Mouse (Mus musculus) left cerebral cortex, adult 11 months (tissue): ENCODE results near the gene 1600002K03Rik.
A peak's percentile ranks its signal among the peaks of the same experiment; 100 is the strongest.

Experiments
- DNase-seq: peaks from one replicate; pipeline ENCODE4 v3.0.0; 2022; ENCODE audit warnings: low spot score

Gene 1600002K03Rik

GRCm38 (mm10) chr10:80172527-80173292 lies at the start of gene 1600002K03Rik:
Gene 1600002K03Rik (plus strand): TSS chr10:80172944.
- peak; percentile 89 for DNase-seq

GRCm38 (mm10) chr10:80123932-80124562 lies 48.7 kb upstream of the 1600002K03Rik start:
- no peak for DNase-seq

GRCm38 (mm10) chr10:80127920-80128319 lies 44.8 kb upstream of the 1600002K03Rik start:
- DNase-seq = no peak

- no peak for DNase-seq
These were observed 42.9 kb upstream of the 1600002K03Rik start for GRCm38 (mm10) chr10:80129846-80130245.

- no peak for DNase-seq
These were observed 42.2 kb upstream of the 1600002K03Rik start for GRCm38 (mm10) chr10:80130403-80131031.

- DNase-seq = no peak
These were observed 41.3 kb upstream of the 1600002K03Rik start for GRCm38 (mm10) chr10:80131316-80131951.

GRCm38 (mm10) chr10:80131952-80132350 lies 40.8 kb upstream of the 1600002K03Rik start:
- no peak for DNase-seq

GRCm38 (mm10) chr10:80133226-80133849 lies 39.4 kb upstream of the 1600002K03Rik start:
- DNase-seq = no peak

- DNase-seq = no peak
These were observed 38.3 kb upstream of the 1600002K03Rik start for GRCm38 (mm10) chr10:80134421-80134820.

- no peak for DNase-seq
These were observed 37.6 kb upstream of the 1600002K03Rik start for GRCm38 (mm10) chr10:80135161-80135560.

GRCm38 (mm10) chr10:80135641-80136040 lies 37.1 kb upstream of the 1600002K03Rik start:
- DNase-seq = no peak

GRCm38 (mm10) chr10:80136179-80136951 lies 36.4 kb upstream of the 1600002K03Rik start:
- no peak for DNase-seq

- no peak for DNase-seq
These were observed 35.7 kb upstream of the 1600002K03Rik start for GRCm38 (mm10) chr10:80136952-80137625.

GRCm38 (mm10) chr10:80137626-80138552 lies 34.9 kb upstream of the 1600002K03Rik start:
- DNase-seq = no peak

- DNase-seq = peak; percentile 71
These were observed 33.9 kb upstream of the 1600002K03Rik start, which contains the start of gene Atp5d for GRCm38 (mm10) chr10:80138553-80139438. Gene Atp5d (plus strand): TSS chr10:80138632.

- no peak for DNase-seq
These were observed 33.3 kb upstream of the 1600002K03Rik start for GRCm38 (mm10) chr10:80139439-80139775.

- DNase-seq = no peak
These were observed 32.6 kb upstream of the 1600002K03Rik start for GRCm38 (mm10) chr10:80139975-80140665.

- DNase-seq = no peak
These were observed 32.1 kb upstream of the 1600002K03Rik start, which contains the start of gene Cbarp for GRCm38 (mm10) chr10:80140666-80141035. Gene Cbarp (minus strand): TSS chr10:80140835.
